Mouse (Mus musculus): ENCODE data around the gene Zfp638.
A peak's percentile ranks its signal among the peaks of the same experiment; 100 is the strongest.
"Not testable (repeated sequence)": the region's sequence is repeated elsewhere in the genome, so short reads cannot be mapped to it uniquely, and the experiment has no call there.

Gene Zfp638

DNA sequence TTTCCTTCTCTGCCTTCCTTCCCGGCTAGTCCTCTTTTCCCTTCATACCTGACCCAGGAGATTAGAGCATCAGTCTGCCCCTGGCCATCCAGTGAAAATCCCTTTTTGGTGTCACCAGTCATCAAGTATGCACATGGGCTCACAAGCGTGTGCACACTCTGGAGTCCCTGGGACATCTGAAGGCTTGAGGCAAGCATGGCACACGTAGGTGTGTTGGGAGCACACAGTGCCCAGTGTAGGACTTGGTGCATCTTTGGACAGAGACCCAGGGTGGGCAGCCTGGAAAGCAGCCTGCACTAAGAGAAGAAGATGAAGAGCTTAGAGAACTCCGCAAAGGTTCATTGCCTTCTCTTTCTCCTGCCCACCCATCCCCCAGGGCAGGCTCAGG, 143.0 kb downstream of the Zfp638 start:
- no peak for DNase-seq (ENCODE audit: extremely low read depth, low read depth)

GRCm38 (mm10) chr6:84010303-84011225, 143.7 kb downstream of the Zfp638 start:
- DNase-seq (ENCODE audit: extremely low read depth, low read depth) = no peak

DNA sequence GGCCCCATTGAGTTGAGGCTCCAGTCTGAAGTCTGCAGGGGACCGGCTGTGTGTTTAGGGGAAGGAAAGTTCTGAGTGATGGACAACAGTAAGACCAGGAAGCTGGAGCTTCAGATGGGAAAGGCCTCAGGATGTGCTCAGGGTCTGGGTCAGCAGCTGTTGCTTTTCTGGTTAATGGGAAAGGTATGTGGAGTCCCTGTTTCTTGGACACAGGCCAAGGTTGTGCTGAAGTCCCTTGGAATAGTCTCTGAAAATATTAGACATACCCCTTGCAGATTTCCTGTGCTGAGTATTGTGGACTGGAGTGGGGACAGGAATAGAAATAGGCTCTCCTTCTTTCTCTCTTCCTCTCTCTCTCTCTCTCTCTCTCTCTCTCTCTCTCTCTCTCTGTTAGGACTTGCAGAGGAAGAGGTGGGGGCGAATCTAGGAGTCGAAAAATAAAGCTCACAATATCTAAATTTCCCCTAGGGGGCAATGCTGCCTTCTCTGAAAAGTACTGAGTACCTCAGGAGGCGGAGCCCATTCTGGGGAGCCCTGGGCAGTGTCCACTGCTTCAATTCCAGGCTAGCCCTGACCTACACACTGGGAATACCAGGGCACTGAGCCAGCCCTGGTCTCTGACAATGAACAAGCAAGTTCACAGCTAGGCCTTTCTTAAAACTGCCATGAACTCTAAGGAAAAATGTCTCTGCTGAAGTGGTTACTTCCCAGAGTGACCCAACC, 148.2 kb downstream of the Zfp638 start:
- DNase-seq (ENCODE audit: extremely low read depth, low read depth) = not testable (repeated sequence)

DNA sequence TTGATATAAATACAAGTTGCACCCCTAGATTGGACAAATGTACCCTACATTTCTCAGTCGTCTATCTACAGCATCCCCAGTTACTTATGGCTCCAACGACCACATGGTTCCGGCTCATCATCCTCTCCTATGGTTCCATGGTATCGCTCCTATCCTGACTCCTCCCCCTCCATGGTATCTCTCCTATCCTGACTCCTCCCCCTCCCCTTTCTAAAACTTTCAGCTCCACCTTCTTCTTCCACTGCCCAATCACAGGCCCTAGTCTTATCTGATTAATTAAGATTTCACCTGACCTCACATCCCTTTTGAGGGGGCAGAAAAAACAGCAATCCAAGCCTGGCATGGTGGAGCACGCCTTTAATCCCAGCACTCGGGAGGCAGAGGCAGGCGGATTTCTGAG, 149.9 kb downstream of the Zfp638 start:
- DNase-seq (ENCODE audit: extremely low read depth, low read depth) = no peak

- DNase-seq (ENCODE audit: extremely low read depth, low read depth) = peak; percentile 6
Measured at GRCm38 (mm10) chr6:84017392-84017791, 150.5 kb downstream of the Zfp638 start.

DNA sequence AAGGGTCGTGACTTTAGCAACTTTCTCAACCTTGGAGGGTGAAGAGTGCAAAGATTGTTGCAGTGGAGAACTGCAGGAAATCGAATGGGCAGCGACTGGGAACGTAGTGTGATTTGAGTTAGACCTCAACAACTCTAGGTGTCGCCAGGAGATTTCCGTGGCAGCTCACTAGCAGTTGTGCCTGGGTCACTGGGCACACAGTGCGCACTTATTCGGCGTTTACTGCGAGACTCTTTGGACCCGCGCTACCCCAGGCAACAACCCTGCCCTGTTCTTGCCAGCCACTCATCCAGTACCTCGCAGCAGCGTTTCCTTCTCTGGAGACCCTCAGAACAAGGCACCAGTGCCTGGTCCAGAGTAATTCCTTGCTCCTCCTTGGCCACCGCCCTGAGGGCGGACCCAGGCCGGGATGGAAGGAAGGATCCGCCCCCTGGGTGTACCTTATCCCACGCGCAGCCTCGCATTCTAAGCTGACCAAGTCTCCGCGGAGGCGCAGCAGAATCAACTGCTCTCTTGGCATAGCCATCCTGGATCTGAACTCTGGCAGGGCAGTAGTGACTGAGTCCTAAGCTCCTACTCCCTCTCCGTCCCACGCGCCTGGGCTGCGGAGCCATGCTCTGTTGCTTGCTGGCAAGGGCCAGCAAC, 152.1 kb downstream of the Zfp638 start:
- DNase-seq (ENCODE audit: extremely low read depth, low read depth) = no peak

GRCm38 (mm10) chr6:84020002-84020401, 153.1 kb downstream of the Zfp638 start:
- DNase-seq (ENCODE audit: extremely low read depth, low read depth) = no peak

DNA sequence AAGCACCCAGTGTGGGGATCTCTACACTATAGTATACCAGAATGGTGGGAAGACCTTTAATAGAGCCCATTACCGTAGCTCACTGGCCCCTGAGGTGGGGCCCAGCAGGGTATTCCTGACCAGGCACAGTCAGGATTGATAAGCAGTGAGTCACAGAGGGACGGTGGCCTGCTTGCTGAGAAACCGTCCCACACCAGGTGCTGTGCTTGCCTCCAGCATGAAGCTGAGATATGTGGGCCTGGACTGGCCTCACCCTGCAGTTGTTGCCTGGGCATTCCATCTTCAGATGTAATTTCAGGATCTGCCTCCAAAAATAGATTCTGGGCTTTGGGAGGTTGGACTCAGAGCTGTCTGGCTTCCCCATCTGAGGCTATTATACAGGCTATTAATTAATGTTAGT, 155.1 kb downstream of the Zfp638 start:
- no peak for DNase-seq (ENCODE audit: extremely low read depth, low read depth)

DNA sequence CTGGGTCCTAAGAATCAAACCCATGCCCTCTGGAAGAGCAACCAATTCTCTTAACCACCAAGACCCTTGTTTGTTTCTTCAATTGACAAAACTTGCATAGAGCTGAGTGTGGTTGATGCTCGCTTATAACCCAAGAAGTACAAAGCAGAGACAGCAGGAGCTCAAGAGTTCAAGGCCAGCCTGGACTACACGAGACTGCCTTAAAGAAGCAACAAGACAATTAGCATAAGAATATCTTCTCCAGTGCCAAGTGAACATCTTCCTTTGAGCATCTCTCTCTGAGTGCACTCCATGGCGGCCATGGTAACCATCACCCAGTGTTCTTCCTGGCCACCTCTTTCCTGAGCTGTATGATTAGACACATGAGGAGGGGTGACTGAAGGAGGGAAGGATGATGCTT, 158.7 kb downstream of the Zfp638 start:
- DNase-seq (ENCODE audit: extremely low read depth, low read depth) = no peak

DNA sequence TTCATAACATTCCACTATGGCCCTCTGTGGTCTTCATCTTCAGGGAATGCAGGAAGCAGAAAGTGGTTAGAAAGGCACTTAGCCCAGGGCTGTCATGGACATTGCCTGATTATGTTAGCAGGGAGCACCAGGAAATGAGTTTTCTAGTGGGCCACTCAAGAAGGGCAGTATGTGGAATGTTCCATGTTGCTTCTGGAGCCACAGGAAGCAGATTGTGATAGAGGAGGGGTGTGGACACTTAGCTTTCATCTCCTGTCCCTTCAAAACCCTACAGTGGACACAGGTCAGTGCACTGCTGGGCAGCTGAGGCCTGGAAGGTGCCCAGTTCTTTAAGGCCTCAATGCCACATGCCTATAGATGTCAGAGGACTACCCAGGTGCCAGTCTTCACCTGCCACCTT, 161.9 kb downstream of the Zfp638 start:
- DNase-seq (ENCODE audit: extremely low read depth, low read depth) = no peak

GRCm38 (mm10) chr6:84029775-84030174, 162.9 kb downstream of the Zfp638 start:
- DNase-seq (ENCODE audit: extremely low read depth, low read depth) = no peak

GRCm38 (mm10) chr6:84032516-84032915, 165.6 kb downstream of the Zfp638 start:
- DNase-seq (ENCODE audit: extremely low read depth, low read depth) = not testable (repeated sequence)

All from MEL-GATA-1-ER (cell line).